Mouse (Mus musculus) liver, adult 10 weeks (tissue): ENCODE measurements around the gene Coro7. TPM values are rescaled to one million over a fixed set of nuclear protein-coding genes. Genes with fewer than 3 reads are reported as not detected.

Experiments
- polyA plus RNA-seq: library from polyadenylated mRNA; stranded (reverse); fragments of 350-450 nt; fragmentation: Illumina TruSeq; extraction: RNeasy Lipid Tissue Mini Kit (QIAGEN cat#74804); gene quantifications from one replicate; pipeline ENCODE4 v1.2.3, GENCODE M21; 2014; ENCODE audit warnings: low read depth, low replicate concordance

Gene Coro7
- polyA plus RNA-seq: 1.8 TPM

GRCm38 (mm10) chr16:4679121-4680018 lies at the start of gene Coro7:
Gene Coro7 (minus strand): TSS chr16:4679777.

GRCm38 (mm10) chr16:4725780-4726527 lies 46.4 kb upstream of the Coro7 start, which contains the start of gene Hmox2:
Gene Hmox2 (plus strand): TSS chr16:4726361.

GRCm38 (mm10) chr16:4718753-4719518 lies 39.4 kb upstream of the Coro7 start, which contains the start of gene Nmral1:
Gene Nmral1 (minus strand): TSS chr16:4719356.

GRCm38 (mm10) chr16:4639831-4640237 lies 39.7 kb downstream of the Coro7 start, which contains the start of the genes Vasn and Dnaja3:
Gene Vasn (plus strand): TSS chr16:4639941.
Gene Dnaja3 (plus strand): TSS chr16:4639989.

DNA sequence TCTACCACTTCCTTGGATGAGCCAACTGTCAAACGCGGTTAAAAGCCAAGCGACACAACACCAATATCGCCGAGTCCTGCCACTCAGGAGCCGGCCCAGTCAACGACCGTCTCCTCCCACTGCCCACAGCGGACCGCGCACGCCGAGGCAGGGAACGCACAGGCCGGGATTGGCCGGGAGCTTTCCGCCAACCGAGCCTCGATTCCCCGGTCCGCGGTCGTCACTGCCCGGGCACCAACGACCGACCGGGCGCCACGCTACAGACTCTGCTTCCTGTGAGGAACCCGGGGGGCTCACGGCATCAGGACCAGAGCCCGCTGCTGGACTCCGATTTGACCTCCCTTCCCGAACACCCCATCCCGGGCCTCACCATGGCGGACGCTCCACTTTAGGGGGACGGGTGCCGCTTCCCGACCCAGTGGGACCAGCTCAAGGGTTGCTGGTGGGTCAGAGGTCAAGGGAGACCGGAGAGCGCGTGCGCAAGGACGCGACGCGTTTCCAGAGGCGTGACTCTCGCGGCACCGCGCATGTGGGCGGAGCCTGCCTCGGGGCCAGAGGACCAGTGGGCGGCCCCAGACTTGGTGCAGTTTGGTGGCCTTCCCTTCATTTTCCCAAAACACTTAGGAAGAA lies 55.0 kb downstream of the Coro7 start, which contains the start of gene Pam16:
Gene Pam16, minus strand, starts transcription at position 508 of the 630 bp plus-strand sequence.

GRCm38 (mm10) chr16:4593971-4594813 lies 85.4 kb downstream of the Coro7 start, which contains the start of gene Glis2:
Gene Glis2 (plus strand): TSS chr16:4594713.

Other genes with a start within 250 kb of the Coro7 start
- 0.69 TPM for gene Srl, start 138.0 kb downstream of the Coro7 start, polyA plus RNA-seq
- 1.2 TPM for gene Tfap4, start 119.9 kb downstream of the Coro7 start, polyA plus RNA-seq
- gene Glis2, start 85.1 kb downstream of the Coro7 start, polyA plus RNA-seq: 0.13 TPM
- gene Pam16, start 54.8 kb downstream of the Coro7 start, polyA plus RNA-seq: 13.7 TPM
- 0.56 TPM for gene Vasn, start 39.8 kb downstream of the Coro7 start, polyA plus RNA-seq
- gene Dnaja3, start 39.8 kb downstream of the Coro7 start, polyA plus RNA-seq: 45.1 TPM
- gene Nmral1, start 39.6 kb upstream of the Coro7 start, polyA plus RNA-seq: 1.2 TPM
- 49.5 TPM for gene Hmox2, start 46.6 kb upstream of the Coro7 start, polyA plus RNA-seq
- gene Cdip1, start 110.5 kb upstream of the Coro7 start, polyA plus RNA-seq: 35.6 TPM
- not detected for gene 4930562C15Rik, start 155.6 kb upstream of the Coro7 start, polyA plus RNA-seq
- gene Ubald1, start 200.5 kb upstream of the Coro7 start, polyA plus RNA-seq: 1.2 TPM
- 6.2 TPM for gene Mgrn1, start 206.5 kb upstream of the Coro7 start, polyA plus RNA-seq